Mouse (Mus musculus): ENCODE data around the gene Crygs.

DNA sequence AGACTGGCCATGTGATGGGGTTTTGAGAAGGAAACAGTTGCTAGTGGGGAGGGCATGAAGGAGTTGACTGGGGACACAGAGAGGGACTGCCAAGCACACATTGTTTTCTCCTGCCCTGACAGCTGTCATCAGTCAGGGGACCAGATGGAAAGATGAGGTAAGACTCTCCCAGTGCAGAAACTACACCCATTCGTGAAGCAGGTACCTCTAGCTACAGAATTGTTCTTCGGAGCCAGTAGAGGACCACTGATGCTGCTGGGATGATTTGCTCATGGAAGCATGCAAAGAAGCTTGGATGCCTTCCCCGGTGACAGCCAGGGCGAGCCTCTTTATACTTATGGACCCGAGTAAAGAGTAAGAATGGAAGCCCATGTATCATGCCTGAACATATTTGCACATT, 13.9 kb downstream of the Crygs start:
- TF ChIP-seq POLR2A (IDR thresholded peaks at IDR 0.05; ENCODE audit: borderline replicate concordance, extremely low read depth, low read depth, low read length) (no peak), CTCF (IDR thresholded peaks at IDR 0.05; ENCODE audit: insufficient read depth, low read length) (no peak)

All from lung, adult 2 months (tissue).